Mouse (Mus musculus) right cerebral cortex, postnatal 25 days (tissue): ENCODE results near the gene Slc35d3.

ENCODE experiments used
- DNase-seq: peaks from one replicate; pipeline ENCODE4 v3.0.0; 2022

Slc35d3 gene

DNA sequence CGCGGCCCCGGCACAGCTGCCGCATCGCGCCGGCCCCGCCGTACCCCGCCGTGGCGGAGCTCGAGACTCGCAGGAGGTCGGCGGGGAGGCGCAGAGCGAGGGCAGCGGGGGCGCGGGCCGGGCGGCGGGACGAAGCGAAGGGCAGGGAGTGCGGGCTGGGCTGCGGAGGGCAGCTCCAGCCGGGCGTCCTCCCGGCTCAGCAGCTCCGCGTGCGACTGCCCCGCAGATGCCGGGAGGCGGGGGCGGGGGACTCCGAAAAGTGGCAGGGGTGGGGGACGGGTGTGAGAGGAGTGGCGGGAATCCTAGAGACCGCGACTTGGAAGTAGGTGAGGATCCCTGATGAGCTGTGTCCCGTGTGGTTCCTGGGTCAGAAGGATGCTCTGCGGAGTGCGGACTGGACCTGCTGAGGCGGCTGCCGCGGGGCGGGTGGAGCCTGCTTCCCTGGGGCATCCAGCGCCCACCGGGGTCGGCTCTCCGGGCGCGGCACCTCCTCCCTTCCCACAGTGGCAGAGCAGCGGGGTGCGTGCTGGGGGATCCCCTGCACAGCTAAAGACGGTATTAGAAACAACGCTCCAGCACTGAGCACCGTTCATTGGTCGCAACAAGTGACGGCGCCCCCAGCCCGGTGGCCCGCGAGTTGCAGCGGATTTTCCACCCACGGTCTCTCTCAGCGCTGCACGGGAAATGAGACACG lies at the start of gene Slc35d3:
Gene Slc35d3 (minus strand): TSS at position 462 of the 694 bp plus-strand sequence.
- DNase-seq: peak; percentile 12

DNA sequence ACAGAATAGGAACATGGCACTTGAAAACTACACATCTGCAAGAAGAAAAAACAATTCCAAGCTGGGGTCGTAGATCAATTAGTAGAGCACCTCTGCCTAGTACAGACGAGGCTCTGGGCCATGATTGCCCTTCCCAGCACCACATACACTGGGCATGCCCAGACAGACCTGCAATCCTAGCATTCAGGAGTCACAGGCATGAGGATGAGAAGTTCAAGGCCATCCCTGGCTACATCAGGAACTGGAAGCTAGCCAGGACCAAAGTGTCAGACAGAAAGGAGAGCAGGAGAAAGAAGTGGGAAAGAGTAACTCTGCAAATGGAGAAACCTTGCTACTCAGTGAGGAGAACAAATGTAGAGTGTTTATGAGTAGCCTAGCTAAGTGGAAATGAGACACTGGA lies 48.9 kb upstream of the Slc35d3 start:
- no peak for DNase-seq

DNA sequence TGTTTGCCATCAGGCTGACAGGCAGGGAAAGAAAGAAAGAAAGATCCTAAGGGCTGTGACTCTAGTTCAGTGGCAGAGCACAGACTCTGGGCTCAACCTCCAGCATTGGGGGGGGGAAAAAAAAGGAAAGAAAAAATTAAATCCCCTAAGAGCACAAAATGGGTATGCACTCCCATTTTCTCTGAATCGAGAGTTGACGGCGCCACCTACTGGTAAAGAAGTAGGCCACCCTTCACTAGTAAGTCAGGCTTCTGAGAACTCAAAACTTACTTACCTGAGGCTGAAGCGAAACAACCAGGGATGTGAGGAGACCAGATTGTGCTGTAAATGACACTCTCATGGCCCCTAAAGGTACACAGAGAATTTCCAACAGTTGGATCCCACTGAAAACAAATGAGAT lies 42.7 kb upstream of the Slc35d3 start:
- DNase-seq: peak; percentile 24

DNA sequence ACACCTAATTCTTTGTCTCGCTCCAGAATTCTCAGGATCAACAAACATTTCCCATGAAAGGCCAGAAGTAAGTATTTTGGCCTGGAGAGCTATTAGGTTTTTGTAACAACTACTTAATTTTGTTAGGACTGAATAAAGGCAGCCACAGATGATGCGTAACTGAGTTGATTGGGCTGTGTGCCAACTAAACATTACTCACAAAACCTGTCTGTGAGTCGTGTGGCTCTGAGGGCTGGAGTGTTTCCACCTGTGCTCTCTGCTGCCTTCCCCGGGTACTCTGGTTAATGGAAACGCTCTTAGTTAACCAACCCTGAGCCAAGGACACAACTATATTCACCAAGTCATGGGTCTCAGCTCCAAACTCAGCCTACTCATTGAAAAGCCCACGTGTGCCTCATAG lies 41.9 kb upstream of the Slc35d3 start:
- DNase-seq: no peak

DNA sequence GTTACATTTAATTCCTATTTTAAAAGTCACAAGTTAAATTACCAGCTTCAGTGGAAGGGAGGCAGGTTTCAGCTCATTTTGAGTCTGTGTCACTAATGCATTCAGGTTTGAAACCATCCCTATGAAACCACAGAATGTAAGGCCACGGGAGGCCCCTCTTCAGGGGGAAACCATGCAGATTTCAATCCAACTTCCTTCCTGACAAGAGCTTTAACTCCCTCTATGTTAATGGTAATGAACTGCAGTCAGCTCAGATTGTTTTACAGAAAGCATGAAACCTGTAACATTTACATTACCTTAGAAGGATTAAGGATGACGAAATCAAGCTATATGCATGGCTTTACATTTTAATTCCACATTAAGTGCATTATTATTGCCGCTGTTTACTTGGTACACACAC lies 40.4 kb upstream of the Slc35d3 start:
- no peak for DNase-seq

DNA sequence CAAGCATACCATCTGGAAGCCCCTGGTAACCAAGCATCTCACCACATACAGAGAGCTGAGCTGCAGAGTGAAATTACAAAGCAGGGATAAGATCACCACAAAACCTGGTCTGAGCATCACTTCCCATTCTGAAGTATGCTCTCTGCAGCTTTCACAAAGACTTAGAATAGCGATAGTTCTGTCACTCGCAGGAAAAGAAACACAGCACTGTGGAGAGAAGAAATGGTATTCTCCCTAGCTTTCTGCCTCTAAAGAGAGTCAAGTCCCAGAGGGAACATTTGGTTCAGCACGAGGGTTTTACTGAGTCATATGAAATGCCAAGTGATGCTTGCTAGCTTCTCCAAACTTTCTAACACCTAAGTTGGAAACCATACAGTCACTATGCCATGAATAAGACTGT lies 38.6 kb upstream of the Slc35d3 start:
- no peak for DNase-seq

DNA sequence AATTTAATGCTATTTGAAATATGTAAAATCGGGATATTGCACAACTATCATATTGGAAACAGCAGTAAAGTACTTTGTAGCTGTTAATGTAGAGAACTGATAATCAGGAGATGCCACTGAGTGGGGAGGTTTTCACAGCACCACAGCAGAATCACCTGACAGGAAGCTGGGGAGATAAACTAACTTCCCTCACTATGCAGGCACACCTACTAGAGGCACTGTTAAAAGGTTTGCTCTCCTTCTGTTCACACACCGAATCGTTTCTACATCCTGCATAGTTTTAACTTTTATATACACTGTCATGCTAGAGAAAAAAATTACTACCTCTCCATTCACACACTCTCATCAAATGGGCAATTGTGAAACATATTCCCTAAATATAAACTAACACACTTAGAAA lies 35.0 kb upstream of the Slc35d3 start:
- DNase-seq: no peak

DNA sequence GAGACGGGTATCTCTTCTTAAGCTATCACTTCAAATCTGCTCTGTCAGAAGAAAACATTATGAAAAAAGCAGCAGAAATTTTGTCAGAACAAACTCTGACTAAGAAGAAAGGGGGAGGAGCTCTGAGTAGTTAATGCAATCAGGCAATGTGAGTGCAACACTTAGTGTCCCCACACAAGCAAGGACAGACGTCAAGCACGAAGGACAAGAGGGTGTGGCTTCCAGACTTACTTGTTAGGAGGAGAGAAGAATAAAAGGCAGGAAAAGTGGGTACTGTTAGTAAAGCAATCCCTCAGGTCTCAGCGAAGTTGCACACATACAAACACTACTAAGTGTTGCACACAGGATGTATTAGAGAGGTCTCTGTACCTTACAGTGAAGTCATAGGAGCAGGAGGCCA lies 33.1 kb upstream of the Slc35d3 start:
- no peak for DNase-seq

DNA sequence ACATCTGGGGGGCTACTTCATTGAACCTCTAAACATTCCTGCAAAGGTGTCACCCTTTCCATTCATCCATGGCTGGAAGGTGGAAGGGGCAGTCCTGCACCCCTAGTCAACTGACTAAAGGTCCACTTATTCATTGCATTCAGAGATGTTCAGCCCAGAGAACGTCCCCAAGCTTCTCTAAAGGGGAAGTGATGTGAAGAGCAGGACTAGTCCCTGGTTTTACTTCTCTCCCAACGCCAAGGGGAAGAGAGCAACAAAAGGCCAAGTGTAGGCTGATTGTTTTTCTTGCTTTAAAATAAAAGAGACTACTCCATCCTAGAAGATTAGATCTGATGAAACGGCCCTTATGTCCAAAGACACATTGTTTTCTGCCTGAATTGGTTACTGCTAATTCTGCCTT lies 29.2 kb upstream of the Slc35d3 start:
- no peak for DNase-seq

DNA sequence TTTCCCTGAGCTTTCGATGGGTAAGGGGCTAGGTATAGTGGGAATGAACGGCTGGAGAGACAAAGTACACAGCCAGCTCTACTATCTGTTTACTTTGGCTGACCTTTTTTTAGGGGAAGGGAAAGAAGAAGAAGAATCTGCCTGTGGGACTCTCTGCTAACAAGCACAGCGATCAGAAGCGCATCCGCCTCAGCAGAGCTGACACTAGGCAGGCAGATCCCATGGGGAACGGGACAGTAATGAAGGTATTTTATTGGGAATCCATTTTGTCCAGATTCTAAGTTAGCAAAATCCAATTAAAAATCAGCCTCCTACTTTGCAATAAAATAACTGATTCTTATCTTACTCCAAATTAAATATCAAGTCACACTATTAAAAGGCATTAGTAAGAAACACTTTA lies 27.9 kb upstream of the Slc35d3 start:
- DNase-seq: no peak

DNA sequence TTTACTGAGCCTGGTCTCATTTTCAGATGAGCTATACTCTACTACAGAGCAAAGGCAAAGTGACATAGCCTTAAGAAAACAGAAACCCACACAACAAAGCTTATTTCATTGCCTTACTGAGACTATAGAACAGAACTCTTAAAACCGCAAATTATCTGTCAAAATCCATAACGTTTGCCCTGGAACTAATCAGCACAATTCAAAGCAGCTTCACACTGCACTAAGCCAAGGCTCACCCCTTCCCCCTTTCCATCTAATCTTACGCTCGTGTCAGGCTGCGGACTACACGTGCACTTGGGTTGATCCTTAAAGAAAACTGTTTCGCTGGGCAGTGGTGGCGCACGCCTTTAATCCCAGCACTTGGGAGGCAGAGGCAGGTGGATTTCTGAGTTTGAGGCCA lies 26.4 kb upstream of the Slc35d3 start:
- DNase-seq: no peak

DNA sequence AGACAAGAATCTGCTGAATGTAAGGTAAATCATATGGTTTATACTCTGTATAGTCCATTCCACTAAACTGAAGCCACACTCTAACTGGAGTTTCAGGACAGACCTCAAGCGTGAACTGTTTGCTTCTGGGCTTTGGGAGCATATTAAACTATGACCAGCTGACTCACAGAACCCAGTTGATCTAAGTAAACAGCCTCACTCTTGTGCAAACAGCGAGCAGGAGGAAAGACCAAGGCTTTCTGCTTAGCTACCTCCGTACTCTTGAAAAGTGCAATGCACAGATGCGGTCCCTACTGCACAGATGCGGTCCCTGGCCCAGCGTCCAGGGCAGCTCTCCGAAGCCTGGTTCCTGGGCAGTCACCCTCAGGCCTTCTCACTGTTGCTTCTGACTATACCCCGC lies 26.0 kb upstream of the Slc35d3 start:
- no peak for DNase-seq

DNA sequence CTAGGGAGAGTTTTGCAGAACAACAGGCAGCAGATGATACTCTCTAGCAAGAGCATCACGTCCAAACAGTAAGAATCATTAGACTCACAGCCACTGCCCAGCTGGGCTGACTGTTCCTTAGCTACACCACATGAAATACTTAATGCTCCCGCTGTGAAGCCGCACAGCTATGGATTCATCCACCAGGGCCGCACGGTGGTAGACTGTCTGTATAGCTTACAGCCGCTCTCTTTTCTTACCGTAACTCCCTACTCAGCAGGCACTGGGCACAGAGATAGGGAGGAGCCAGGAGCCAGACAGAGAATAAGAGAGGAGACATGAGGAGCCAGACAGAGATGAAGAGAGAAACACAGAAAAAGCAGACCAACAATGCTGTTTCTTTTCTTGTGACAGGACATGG lies 25.4 kb upstream of the Slc35d3 start:
- no peak for DNase-seq

DNA sequence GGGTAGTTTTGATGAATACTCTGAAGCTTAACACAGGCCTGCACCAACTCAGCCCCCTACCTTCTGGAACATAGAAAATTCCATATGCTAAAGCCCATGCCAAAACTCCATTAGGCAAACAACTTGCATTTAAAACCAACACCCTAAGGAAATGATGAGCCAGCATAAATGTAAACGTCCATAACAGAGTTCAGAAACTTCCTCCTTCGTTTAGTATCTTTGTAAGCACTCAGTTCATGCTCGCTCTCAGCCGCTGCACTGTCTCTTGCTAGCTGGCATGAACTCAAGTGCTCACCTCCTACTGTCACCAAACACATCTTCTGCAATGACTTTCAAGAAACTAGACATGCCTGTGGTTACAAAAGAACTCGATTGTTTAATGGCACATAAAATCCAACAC lies 24.1 kb upstream of the Slc35d3 start:
- no peak for DNase-seq

DNA sequence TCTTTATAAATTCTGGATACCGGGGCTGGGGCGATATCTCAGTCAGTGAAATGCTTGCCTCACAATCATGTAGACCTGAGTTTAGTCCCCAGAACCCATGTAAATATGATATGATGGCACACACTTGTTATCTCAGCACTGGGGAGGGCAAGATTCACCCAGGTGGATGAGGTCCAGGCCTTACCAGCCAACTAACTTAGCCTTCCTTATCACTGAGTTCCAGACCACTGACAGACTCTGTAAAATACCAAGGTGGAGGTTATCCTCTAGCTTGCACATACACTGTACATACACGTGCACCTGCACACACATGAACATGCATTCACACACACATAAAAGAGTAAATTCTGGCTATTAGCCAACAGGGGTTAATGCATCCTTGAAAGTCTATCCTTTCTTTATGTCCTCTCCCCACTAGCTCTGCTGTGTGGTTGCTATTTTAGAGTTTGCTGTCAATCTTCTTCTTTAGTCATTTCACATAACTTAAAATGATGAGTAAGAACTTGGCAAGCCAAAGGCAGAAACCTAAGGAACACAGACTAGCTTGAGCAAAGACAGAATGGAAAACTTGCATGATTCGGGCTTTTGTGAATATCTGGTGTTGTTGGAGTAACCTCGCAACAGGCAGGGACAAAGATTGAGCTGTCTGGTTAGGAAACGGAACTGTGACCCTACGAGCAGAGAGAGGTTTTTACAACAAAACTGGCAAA lies 4.5 kb upstream of the Slc35d3 start:
- no peak for DNase-seq

DNA sequence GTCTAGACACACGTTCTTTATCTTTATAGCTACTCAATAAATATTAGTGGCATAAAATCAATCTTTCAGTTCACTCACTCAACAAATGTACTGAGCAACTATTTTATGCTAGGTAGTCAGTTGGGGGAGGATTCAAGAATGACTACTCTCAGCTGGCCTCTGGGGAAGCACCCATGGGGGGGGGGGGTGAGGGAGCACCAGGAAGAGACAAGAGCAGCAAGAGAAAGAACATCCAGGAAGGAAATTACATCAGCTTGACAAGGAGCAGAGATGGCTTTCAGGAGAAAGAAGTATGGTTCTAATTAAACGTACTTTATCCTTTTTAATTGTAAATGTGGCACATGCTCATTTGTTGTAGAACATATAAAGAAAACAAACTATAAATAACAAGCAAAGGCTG lies 2.4 kb upstream of the Slc35d3 start:
- no peak for DNase-seq

DNA sequence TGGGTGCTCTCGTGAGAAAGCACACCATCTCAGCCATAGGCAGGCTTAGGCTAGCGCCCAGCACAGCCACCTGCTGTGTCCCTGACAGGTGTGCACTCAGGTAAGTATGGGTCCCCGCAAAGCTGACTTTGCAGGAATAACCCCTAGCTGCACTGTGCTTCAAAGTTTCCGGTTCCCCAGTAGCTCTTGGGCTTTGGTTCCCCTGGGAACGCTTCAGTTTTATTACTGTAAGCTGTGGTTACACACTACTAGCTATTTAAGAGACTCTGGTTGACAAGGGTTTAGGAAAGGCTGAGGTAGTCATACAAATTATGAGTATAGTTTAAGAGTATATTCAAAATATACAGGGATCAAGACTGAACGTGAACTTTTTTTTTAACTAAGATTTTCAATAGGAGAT lies 1.5 kb upstream of the Slc35d3 start:
- no peak for DNase-seq

DNA sequence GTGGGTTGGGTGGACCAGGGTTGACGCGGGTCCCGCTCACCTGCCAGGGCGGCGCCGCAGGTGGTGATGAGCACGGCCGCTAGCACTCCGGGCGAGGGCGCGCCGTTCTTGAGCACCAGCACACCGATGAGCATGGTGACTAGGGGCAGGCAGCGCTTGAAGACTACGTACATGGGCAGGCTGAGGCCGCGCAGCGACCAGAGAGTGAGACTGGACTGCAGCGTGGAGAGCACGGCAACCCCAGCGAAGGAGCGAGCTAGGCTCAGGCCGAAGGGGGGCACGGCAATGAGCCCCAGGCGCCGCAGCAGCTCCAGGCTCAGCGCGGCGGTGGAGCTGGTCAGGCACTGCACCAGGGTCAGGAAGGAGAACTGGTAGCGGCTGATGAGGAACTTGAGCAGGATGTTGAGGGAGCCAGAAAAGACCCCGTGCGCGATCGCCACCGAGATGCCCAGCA lies 688 bp downstream of the Slc35d3 start:
- peak; percentile 10 for DNase-seq

DNA sequence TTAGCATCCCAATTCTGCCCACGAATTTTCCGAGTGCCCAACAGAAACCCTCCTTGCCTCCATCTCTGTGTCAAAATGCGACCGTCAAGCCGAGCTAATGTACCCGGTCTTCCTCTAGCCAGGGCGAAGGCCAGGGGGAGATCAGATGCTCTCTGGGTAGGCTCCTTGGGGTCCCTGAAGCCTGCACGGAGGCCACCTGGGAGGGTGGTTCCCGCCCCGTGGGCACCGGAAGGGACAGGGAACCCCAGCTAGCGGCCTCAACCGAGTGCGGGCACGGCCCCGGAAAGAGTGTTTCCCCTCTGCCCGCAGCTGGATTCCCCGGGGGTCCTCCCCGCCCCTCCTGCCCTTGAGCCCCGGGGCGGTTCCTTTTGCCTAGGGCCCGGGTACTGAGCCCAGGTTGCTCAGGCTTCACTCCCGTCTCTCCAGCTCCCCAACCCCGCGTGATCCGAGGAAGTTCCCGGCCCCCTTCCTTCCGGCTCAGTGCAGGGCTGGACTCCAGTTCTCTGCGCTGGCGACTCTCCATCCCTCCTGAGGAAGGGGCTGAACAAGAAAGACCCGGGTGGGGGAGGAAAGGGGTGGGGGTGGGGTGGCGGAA lies 1.4 kb downstream of the Slc35d3 start:
- no peak for DNase-seq

DNA sequence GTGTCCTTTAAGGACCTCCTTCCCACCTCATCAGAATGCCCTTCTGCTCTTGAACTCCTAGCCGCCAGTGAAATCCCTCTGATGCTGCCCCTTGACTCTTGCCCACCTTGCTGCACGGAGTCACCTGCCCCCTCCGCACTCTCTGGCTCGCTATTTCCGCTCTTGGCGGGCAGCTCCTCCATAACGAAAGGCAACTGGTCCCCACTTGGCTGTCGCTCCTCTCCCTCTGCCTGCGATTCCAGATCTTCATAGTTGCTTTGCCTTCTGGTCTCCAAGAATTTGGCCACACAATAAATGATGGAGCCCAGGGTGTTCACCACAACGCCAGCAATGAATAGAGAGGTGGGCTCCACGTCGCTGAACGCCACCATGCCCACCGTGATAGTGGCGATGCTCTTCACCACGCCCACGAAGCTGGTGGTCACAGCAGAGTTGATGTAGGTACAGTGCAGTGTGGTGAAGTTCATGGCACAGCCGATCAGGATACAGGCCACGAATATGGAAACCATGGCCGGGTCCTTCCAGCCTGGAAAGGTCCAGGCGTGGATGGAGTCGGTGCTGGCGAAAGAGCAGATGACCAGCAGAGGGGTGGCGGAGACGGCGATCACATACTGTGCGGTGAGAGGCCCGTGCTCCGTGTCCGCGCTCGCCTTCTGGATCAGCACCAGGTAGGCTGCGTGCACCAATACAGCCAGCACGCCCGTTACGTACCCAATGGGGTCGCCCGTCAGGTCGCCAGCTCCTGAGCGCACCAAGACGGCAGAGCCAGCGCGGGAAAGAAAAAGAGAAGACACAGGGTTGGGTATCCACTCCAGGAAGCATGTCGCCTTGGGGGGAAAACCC lies 2.1 kb downstream of the Slc35d3 start:
- no peak for DNase-seq

DNA sequence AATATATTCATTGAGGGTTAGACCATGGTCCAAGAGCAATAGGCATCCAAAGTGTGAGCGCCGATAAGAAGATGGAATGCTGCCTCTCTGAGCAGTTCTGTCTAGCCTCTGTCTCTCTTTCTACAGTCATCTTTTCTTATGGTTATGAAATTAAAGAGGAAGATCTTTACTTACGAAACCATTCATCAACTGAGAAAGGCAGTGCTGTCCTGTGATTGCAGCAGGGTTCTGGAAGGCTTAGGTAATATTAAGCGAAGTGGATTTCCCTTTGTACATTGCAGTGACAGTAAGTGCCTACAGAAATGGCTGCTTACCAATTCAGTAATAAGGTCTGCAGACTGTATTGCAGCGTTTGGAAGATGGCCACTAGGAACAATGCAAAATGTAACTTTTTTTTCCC lies 11.4 kb downstream of the Slc35d3 start:
- DNase-seq: no peak

DNA sequence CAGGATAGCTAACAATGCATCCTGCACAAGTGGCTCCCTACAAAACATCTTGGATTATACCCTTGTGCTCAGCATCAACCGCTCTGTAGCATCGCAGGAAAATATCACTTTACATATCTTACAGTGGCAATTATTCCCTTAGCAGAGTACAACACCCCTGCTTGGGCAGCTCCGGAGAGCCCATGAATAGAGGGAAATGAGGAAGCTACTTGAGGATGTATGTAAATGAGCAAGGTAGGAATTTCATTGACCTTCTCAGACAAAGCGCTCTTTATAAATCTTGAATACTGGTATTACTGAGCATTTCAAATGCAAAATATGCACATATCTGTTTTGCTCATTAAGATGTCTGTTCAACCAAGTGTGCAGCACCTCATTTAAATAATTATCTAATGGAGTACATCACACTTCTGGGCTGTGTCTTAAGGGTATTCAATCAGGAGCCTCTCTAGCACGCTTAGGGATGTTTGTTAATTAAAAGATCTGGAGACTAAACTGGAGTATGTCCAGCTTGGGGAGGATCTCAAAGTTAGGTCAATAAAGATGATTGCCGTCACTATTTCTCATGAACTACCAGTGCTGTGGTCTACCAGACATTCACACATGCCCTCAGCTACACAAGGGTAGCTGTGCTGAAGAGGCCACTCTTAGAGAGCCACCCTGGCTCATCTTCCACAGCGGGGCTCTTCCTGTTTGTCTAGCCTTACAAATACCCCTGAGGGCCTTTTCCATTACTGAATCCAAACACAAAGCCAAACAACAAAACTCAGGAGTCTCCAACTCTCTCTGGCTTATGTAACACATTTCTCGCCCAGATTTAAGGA lies 15.2 kb downstream of the Slc35d3 start:
- no peak for DNase-seq

DNA sequence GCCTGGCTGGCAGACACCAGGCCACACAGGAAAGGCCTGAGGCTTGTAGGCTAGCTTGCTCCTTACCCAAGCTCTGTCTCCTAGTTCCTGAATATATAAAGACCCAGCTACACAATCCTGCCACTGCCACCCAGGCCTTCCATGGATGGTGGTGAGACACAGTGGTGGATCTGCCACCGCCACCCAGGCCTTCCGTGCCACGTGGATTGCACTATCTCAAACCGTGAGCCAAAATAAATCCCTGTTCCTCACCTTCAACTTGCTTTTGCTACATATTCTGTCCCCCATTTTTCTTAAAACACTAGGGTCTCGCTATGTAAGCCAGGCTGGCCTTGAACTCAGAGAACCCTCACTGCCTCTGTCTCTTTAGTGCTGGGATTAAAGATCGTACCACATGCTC lies 17.0 kb downstream of the Slc35d3 start:
- DNase-seq: no peak
